Mouse (Mus musculus) kidney, embryonic 16.5 days (tissue): ENCODE measurements at regions not wholly inside any gene's neighbourhood (a gene's known extent, or its start where the extent isn't known, plus 50 kb on each side); places are given as distances from the start of the nearest gene placed in this dataset. TPM values are rescaled to one million over a fixed set of nuclear protein-coding genes. Genes with fewer than 3 reads are reported as not detected.
A peak's percentile ranks its signal among the peaks of the same experiment; 100 is the strongest.
"Not testable (repeated sequence)": the region's sequence is repeated elsewhere in the genome, so short reads cannot be mapped to it uniquely, and the experiment has no call there.

ENCODE experiments used
- ATAC-seq: fragments of 200-750 bp; cut with Nextera tagmentation; 2 replicates; pipeline ENCODE4 v1.8.0; 2017; ENCODE audit warnings: moderate TSS enrichment; ENCODE audit not compliant: low FRiP score, low TSS enrichment
- H3K27ac ChIP-seq: fragments of 300-500 bp; sonication (generic); 2 replicates; pipeline ENCODE4 v1.5.1; 2014; ENCODE audit warnings: low read length
- H3K27me3 ChIP-seq: fragments of 300-500 bp; sonication (generic); 2 replicates; pipeline ENCODE4 v1.6.1; 2014; ENCODE audit warnings: low read length, control low read depth, mixed read lengths; ENCODE audit not compliant: insufficient read depth
- H3K36me3 ChIP-seq: fragments of 300-500 bp; sonication (generic); 2 replicates; pipeline ENCODE4 v1.6.1; 2014; ENCODE audit warnings: low read length, control low read depth, mixed read lengths; ENCODE audit not compliant: insufficient read depth
- H3K4me1 ChIP-seq: fragments of 300-500 bp; sonication (generic); 2 replicates; pipeline ENCODE4 v1.6.1; 2014; ENCODE audit warnings: low read length, control low read depth, mixed read lengths; ENCODE audit not compliant: insufficient read depth
- H3K4me2 ChIP-seq: fragments of 300-500 bp; sonication (generic); replicated peaks from 2 replicates; pipeline ENCODE4 v1.6.1; 2014; ENCODE audit warnings: low read depth, low read length
- H3K4me3 ChIP-seq: fragments of 300-500 bp; sonication (generic); 2 replicates; pipeline ENCODE4 v1.5.1; 2014; ENCODE audit warnings: mild to moderate bottlenecking, low read length
- H3K9ac ChIP-seq: fragments of 300-500 bp; sonication (generic); replicated peaks from 2 replicates; pipeline ENCODE4 v1.6.1; 2014; ENCODE audit warnings: low read length
- H3K9me3 ChIP-seq: fragments of 300-500 bp; sonication (generic); 2 replicates; pipeline ENCODE4 v1.6.1; 2016; ENCODE audit warnings: low read length, control low read depth
- WGBS: fragments of 180-500 bp; shearing (Covaris S2); extraction: QIAGEN DNeasy Blood & Tissue Kit; methylation state at CpG from one replicate; pipeline ENCODE4 v1.1.7; 2014; 5-methylcytosine and 5-hydroxymethylcytosine counted together
- microRNA-seq: library from miRNA; unstranded; fragments of <30 nt; microRNA quantifications from one replicate; pipeline ENCODE4, GENCODE M21; 2016

DNA sequence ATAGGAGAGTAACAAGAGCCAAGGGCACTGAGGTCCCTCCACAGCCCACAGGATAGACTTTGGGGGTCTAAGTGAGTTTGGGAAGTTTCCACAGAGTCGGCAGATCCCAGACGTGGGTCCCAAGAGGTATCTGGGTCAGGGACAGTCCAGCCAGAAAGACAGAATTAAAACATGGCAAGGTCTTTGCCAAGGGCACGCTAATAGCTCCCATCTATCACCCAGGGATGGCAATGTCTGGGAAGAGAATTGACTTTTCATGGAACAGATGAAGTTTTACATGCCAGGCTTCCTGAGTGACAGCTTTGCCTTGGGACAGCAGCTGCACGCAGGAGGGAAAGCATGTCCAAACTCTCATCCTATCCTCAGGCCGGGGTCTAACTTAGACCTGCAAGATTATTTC is 563.5 kb downstream of the Gm10330 start:
- ATAC-seq, H3K27ac ChIP-seq, H3K4me1 ChIP-seq, H3K27me3 ChIP-seq, H3K9ac ChIP-seq, H3K9me3 ChIP-seq, H3K36me3 ChIP-seq, H3K4me3 ChIP-seq, H3K4me2 ChIP-seq: not testable (repeated sequence)
- 55% methylated on average over 1 of the region's 5 CpGs for WGBS

DNA sequence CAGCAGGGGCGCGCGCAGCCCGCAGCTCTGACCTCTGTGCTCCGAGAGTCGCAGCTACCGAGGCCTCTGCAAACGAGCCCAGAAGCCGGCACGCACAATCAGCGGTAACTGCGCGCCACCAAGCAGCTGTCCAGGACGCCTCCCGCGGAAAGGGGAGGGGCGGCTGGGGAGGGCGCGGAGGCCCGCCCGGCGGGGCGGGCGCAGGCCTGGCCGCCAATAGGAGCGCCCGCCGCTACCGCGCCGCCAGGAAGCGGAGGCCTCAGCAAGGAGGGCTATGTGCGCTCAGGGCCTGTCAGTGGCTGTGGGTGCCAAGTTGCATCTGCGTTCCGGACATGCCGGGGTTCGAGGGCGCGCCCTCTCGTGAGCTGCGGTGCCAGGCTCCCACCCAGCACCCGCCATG is 590.5 kb downstream of the Gm10330 start:
- not testable (repeated sequence) for H3K4me1 ChIP-seq, H3K27me3 ChIP-seq, H3K36me3 ChIP-seq, H3K9me3 ChIP-seq, H3K27ac ChIP-seq
- under 1% methylated on average over 28 of the region's 42 CpGs for WGBS
- H3K9ac ChIP-seq: peak overlapping the region; percentile 54; the same call in 1 of the 2 replicates
- ATAC-seq: peak; percentile 87
- peak overlapping the region; percentile 49 for H3K4me3 ChIP-seq
- peak overlapping the region; percentile 50 for H3K4me2 ChIP-seq

DNA sequence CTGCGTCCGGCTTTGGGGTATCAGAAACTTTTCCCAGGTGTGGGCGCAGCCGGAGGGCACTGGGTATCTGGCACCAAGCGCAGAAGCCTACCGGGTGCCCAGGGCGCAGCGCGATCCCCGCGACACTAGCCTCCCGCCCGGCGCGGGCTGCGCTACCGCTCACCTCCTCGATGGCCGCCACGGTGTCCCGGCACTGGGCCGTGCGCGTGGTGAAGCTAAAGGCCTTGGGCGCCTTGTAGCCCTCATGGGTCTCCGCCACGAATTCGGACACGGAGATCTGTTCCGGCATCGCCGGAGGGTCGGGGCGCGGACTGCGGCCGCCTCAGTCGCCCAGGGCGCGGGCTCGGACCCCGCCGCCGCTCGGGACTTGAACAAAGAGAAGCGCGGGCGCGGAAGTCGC is 591.0 kb downstream of the Gm10330 start:
- H3K27me3 ChIP-seq, H3K4me1 ChIP-seq, H3K36me3 ChIP-seq, H3K9me3 ChIP-seq, H3K27ac ChIP-seq: not testable (repeated sequence)
- peak; percentile 31; the same call in 1 of the 2 replicates for ATAC-seq
- Histone ChIP-seq H3K9ac (peak overlapping the region; percentile 54; the same call in 1 of the 2 replicates), H3K4me2 (peak overlapping the region; percentile 50), H3K4me3 (peak overlapping the region; percentile 49)
- under 1% methylated on average over 40 of the region's 50 CpGs for WGBS

Small RNA genes lying in the stretch of these regions (microRNA-seq; reads per million reads assigned to microRNA genes)
- gene Gm26140: not detected
